Mouse (Mus musculus) splenic B cell, adult 2 months (primary cell): ENCODE data around the gene Scgb3a1.

Experiments
- DNase-seq: peaks from one replicate; pipeline ENCODE4 v3.0.0-alpha.2; 2011; ENCODE audit warnings: low read depth, low spot score
- H3K27me3 ChIP-seq: 2 replicates; pipeline ENCODE4 v1.6.1; 2012; ENCODE audit warnings: mild to moderate bottlenecking, low read length, moderate library complexity, mixed read lengths; ENCODE audit not compliant: control insufficient read depth, poor library complexity, insufficient read depth, severe bottlenecking
- H3K36me3 ChIP-seq: 2 replicates; pipeline ENCODE4 v1.6.1; 2012; ENCODE audit warnings: mild to moderate bottlenecking, low read length, moderate library complexity, mixed read lengths; ENCODE audit not compliant: control insufficient read depth, poor library complexity, insufficient read depth, severe bottlenecking

The Scgb3a1 gene

GRCm38 (mm10) chr11:49663310-49663709 lies at the start of gene Scgb3a1:
Scgb3a1 (plus strand) TSS chr11:49663610.
- H3K36me3 ChIP-seq, result no peaks in the 10 kb centered on the region
- no peaks in the 10 kb centered on the region for H3K27me3 ChIP-seq
- no peak for DNase-seq

GRCm38 (mm10) chr11:49615856-49616725 lies 47.3 kb upstream of the Scgb3a1 start:
- H3K36me3 ChIP-seq, result no peaks in the 10 kb centered on the region
- H3K27me3 ChIP-seq, result no peaks in the 10 kb centered on the region
- no peak for DNase-seq

DNA sequence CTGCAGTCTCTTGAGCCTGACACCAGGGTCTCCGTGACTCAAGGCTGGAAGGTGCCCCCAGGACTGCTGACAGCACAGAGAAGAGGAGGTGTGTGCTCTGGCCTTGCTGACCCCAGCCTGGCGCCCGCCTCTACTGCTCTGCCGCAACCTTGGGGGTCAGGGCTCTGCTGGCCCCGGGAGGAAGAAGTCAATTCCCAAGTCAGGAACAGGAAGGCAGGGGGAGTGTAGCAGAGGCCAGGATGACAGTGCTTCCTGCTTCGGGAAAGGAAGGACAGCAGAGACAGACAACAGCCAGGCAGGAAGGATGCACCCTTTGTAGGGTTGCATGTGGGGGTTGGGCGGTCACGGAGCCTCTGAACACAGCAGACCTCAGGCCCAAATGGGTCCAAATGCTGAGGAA lies 44.9 kb upstream of the Scgb3a1 start:
- DNase-seq, result no peak
- Histone ChIP-seq H3K36me3 (no peaks in the 10 kb centered on the region), H3K27me3 (no peaks in the 10 kb centered on the region)

GRCm38 (mm10) chr11:49621953-49622352 lies 41.5 kb upstream of the Scgb3a1 start:
- Histone ChIP-seq H3K36me3 (no peaks in the 10 kb centered on the region), H3K27me3 (no peaks in the 10 kb centered on the region)
- DNase-seq, result no peak

DNA sequence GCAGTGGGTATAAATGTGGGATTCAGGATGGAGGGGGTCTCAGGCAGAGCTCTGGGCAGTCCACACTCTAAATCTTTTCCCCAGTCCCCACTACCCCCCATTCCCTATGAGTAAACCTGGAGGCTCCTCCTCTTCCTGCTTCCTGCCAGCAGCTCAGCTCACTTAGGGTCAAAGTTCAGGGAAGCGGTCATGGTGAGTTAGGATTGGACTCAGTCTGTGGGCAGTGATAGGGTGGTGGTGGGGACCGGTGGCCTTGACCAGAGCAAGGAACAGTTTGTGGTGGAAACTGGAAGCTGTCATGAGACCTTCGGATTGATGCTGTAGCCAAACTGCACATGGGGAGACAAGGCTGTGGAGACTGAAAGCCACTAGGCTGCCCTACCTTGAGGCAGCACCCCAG lies 39.3 kb upstream of the Scgb3a1 start:
- Histone ChIP-seq H3K27me3 (no peaks in the 10 kb centered on the region), H3K36me3 (no peaks in the 10 kb centered on the region)
- no peak for DNase-seq

DNA sequence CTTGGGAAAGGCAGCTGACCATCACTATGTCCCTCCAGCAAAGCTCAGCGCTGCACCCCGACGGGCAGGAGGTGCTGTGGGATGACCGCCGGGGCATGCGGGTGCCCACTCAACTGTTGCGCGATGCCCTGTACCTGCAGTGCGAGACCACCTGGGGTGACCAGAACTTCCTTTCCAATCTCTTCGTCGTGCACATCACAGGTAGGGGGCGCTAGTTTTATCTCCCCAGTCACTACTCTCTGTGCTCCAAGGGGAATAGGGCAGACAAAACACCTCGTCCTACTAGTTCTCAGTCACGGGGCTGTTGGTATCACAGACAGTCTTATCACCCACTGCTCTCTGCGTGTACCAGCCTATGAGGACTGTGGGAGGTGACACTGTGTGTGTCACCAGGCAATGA lies 37.5 kb upstream of the Scgb3a1 start:
- DNase-seq, result no peak
- Histone ChIP-seq H3K27me3 (no peaks in the 10 kb centered on the region), H3K36me3 (no peaks in the 10 kb centered on the region)

- Histone ChIP-seq H3K27me3 (no peaks in the 10 kb centered on the region), H3K36me3 (no peaks in the 10 kb centered on the region)
- no peak for DNase-seq
Measured at GRCm38 (mm10) chr11:49626748-49627147, 36.7 kb upstream of the Scgb3a1 start.

GRCm38 (mm10) chr11:49631154-49631553 lies 32.3 kb upstream of the Scgb3a1 start:
- Histone ChIP-seq H3K27me3 (no peaks in the 10 kb centered on the region), H3K36me3 (no peaks in the 10 kb centered on the region)
- DNase-seq, result no peak

DNA sequence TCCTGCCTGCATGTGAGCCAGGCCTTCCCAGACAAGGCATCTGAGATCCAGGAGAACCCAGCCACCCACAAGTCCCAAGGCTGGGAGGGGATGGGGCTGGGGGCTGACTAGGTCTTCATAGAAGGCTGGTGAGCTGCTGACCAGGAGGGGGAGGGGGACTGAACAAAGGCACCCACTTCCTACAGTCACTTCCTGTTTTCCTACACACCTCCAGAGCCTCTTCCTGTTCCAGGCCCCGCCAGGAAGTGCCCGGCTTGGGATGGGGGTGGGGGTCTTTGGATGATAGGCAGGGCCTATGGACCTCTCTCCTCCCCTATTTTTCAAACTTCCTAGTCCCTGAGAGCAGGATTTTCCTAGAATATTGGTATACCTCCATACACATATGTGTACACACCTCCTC lies 31.2 kb upstream of the Scgb3a1 start:
- Histone ChIP-seq H3K27me3 (no peaks in the 10 kb centered on the region), H3K36me3 (no peaks in the 10 kb centered on the region)
- no peak for DNase-seq

- DNase-seq, result no peak
- Histone ChIP-seq H3K27me3 (no peaks in the 10 kb centered on the region), H3K36me3 (no peaks in the 10 kb centered on the region)
Measured at GRCm38 (mm10) chr11:49634101-49634500, 29.3 kb upstream of the Scgb3a1 start.

- Histone ChIP-seq H3K36me3 (no peaks in the 10 kb centered on the region), H3K27me3 (no peaks in the 10 kb centered on the region)
- no peak for DNase-seq
Measured at GRCm38 (mm10) chr11:49635671-49636070, 27.7 kb upstream of the Scgb3a1 start.

- no peak for DNase-seq
- Histone ChIP-seq H3K36me3 (no peaks in the 10 kb centered on the region), H3K27me3 (no peaks in the 10 kb centered on the region)
Measured at GRCm38 (mm10) chr11:49636449-49636848, 27.0 kb upstream of the Scgb3a1 start.

DNA sequence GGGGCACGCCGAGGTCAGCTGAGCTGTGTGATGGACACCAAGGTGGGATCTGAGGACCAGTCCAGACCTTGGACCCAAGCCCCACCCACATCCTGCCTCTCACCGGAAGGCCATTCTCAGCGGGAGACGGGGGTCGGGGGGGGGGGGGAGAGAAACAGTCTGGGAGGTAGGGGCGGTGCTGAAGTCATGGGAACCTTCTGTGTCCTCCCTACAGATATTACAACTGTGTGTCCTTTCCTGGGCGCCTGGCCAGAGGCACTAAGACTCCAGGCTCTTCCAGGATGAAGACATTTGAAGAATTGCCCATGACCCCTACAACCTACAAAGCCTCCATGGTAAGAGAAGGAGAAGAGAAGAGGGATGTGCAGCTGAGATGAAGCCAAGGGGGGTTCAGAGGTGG lies 17.7 kb upstream of the Scgb3a1 start:
- no peaks in the 10 kb centered on the region for H3K27me3 ChIP-seq
- no peak for DNase-seq
- H3K36me3 ChIP-seq, result no peaks in the 10 kb centered on the region

DNA sequence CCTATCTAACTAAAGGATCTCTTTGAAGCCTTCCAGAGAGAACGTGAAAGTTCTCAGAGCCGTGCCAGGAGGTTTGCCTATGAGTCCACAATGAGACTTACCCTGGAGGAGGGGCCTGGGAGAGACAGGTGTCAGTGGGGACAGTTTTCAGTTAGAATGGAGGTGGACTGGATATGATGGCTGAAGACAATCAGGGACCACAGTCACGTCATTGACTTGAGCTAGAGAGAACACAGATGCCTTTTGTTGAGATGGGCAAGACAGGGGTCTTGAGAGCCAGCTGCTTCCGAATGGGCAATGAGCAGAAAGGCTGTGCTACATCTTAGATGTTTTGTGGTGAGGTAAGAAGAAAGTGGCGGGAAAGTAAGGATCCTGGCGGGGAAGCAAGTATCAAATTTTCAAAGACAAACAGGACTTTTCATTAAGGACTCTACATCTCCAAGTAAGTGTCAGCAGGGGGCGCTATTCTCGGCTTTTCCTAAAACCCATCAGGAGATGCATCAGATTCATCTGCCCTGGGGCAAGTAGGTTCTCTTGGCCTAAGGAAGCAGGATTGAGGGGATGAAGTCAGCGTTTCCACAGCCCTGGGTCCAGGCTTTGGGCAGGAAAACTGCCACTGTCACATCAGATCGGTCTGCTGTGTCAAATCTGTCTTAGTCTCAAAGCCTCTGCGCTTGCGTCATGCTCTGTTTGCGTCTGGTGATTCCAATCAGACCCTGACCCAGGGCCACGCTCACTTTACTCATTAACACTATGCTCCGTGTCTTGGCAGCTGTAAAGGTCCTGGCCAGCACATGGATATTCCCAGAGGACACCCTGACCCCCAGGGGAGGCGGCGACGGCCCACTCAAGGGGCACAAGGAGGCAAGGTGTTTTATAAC lies 13.1 kb upstream of the Scgb3a1 start:
- Histone ChIP-seq H3K36me3 (no peaks in the 10 kb centered on the region), H3K27me3 (no peaks in the 10 kb centered on the region)
- peak; percentile 55 for DNase-seq
